Mouse (Mus musculus) forelimb bud, embryonic 11.5 days (tissue): ENCODE measurements at regions not wholly inside any gene's neighbourhood (a gene's known extent, or its start where the extent isn't known, plus 50 kb on each side); places are given as distances from the start of the nearest gene placed in this dataset.

Source experiments
- DNase-seq: peaks from one replicate; pipeline ENCODE4 v3.0.0-alpha.2; 2012; ENCODE audit warnings: low read depth, low spot score

GRCm38 (mm10) chr13:47580144-47580543, 457.7 kb downstream of the Rnf144b start:
- no peak for DNase-seq

GRCm38 (mm10) chr13:47585158-47585557, 462.7 kb downstream of the Rnf144b start:
- DNase-seq = no peak

GRCm38 (mm10) chr13:47602646-47603045, 480.2 kb downstream of the Rnf144b start:
- no peak for DNase-seq

- DNase-seq = no peak
These were observed 489.0 kb downstream of the Rnf144b start for GRCm38 (mm10) chr13:47611439-47611838.

- no peak for DNase-seq
These were observed 514.2 kb downstream of the Rnf144b start for GRCm38 (mm10) chr13:47636511-47637103.

GRCm38 (mm10) chr13:47642341-47642740, 519.9 kb downstream of the Rnf144b start:
- DNase-seq = no peak

GRCm38 (mm10) chr13:47645081-47645480, 522.6 kb downstream of the Rnf144b start:
- DNase-seq = no peak

GRCm38 (mm10) chr13:47647693-47648092, 525.2 kb downstream of the Rnf144b start:
- no peak for DNase-seq

GRCm38 (mm10) chr13:47650093-47650492, 527.6 kb downstream of the Rnf144b start:
- no peak for DNase-seq

- DNase-seq = no peak
These were observed 544.0 kb downstream of the Rnf144b start for GRCm38 (mm10) chr13:47666470-47666869.

- peak; percentile 88 for DNase-seq
These were observed 544.7 kb downstream of the Rnf144b start for GRCm38 (mm10) chr13:47666956-47667701.

- DNase-seq = peak; percentile 16
These were observed 565.7 kb downstream of the Rnf144b start for GRCm38 (mm10) chr13:47688131-47688530.

- DNase-seq = no peak
These were observed 567.2 kb upstream of the Id4 start for GRCm38 (mm10) chr13:47693815-47694214.

- DNase-seq = no peak
These were observed 565.2 kb upstream of the Id4 start for GRCm38 (mm10) chr13:47695877-47696276.

GRCm38 (mm10) chr13:47700556-47700955, 560.5 kb upstream of the Id4 start:
- no peak for DNase-seq

- DNase-seq = no peak
These were observed 552.9 kb upstream of the Id4 start for GRCm38 (mm10) chr13:47707961-47708609.

GRCm38 (mm10) chr13:47709323-47709722, 551.7 kb upstream of the Id4 start:
- DNase-seq = no peak

GRCm38 (mm10) chr13:47712507-47712906, 548.5 kb upstream of the Id4 start:
- DNase-seq = no peak

GRCm38 (mm10) chr13:47716265-47716664, 544.8 kb upstream of the Id4 start:
- DNase-seq = no peak

- DNase-seq = no peak
These were observed 540.4 kb upstream of the Id4 start for GRCm38 (mm10) chr13:47720645-47721044.

GRCm38 (mm10) chr13:47734415-47734814, 526.6 kb upstream of the Id4 start:
- no peak for DNase-seq

- DNase-seq = no peak
These were observed 525.5 kb upstream of the Id4 start for GRCm38 (mm10) chr13:47735426-47736063.
